Mouse (Mus musculus) C2C12 (cell line): ENCODE data around the gene Reln. TPM values are rescaled to one million over a fixed set of nuclear protein-coding genes. Genes with fewer than 3 reads are reported as not detected.

Experiments
- H3K27me3 ChIP-seq: one replicate; pipeline ENCODE4 v1.6.1; 2011; ENCODE audit not compliant: control insufficient read depth, insufficient read depth, insufficient read length
- H3K36me3 ChIP-seq: one replicate; pipeline ENCODE4 v1.6.1; 2011; ENCODE audit not compliant: control insufficient read depth, insufficient read depth
- H3K4me3 ChIP-seq: one replicate; pipeline ENCODE4 v1.5.1; 2011; ENCODE audit warnings: mild to moderate bottlenecking, control low read depth; ENCODE audit not compliant: poor library complexity, insufficient read depth, severe bottlenecking
- H3K79me2 ChIP-seq: one replicate; pipeline ENCODE4 v1.6.1; 2011; ENCODE audit not compliant: control insufficient read depth, insufficient read depth
- H3K79me3 ChIP-seq: one replicate; pipeline ENCODE4 v1.6.1; 2011; ENCODE audit warnings: low read depth, control low read depth
- H3ac ChIP-seq: one replicate; pipeline ENCODE3; 2011; ENCODE audit warnings: low read depth; ENCODE audit not compliant: control insufficient read depth, insufficient read length
- CEBPB ChIP-seq: IDR thresholded peaks from one replicate; pipeline ENCODE4 v1.6.1; 2011; ENCODE audit warnings: low read depth, mild to moderate bottlenecking, control low read depth, moderate library complexity
- CTCF ChIP-seq: IDR thresholded peaks from one replicate; pipeline ENCODE4 v1.5.1; 2011; ENCODE audit not compliant: control insufficient read depth, insufficient read depth, insufficient read length
- FOSL1 ChIP-seq: IDR thresholded peaks from one replicate; pipeline ENCODE4 v1.8.0; 2011; ENCODE audit warnings: mild to moderate bottlenecking, low read length; ENCODE audit not compliant: poor library complexity, insufficient read depth, severe bottlenecking
- MAX ChIP-seq: IDR thresholded peaks from one replicate; pipeline ENCODE4 v1.6.1; 2011; ENCODE audit warnings: mild to moderate bottlenecking, control low read depth
- MYOD1 ChIP-seq: IDR thresholded peaks from one replicate; pipeline ENCODE4 v1.6.1; 2011; ENCODE audit warnings: low read depth; ENCODE audit not compliant: control insufficient read depth, insufficient read length
- MYOG ChIP-seq: IDR thresholded peaks from one replicate; pipeline ENCODE4 v1.6.1; 2011; ENCODE audit not compliant: control insufficient read depth, insufficient read length; ENCODE audit errors: extremely low read depth
- USF1 ChIP-seq: IDR thresholded peaks from one replicate; pipeline ENCODE4 v1.6.1; 2011; ENCODE audit warnings: low read depth, mild to moderate bottlenecking, control low read depth, moderate library complexity
- polyA plus RNA-seq: library from polyadenylated mRNA; unstranded; fragments of >200 nt; fragmentation: generic; extraction: Trizol; gene quantifications from one replicate; pipeline ENCODE4 v1.2.1, GENCODE M21; 2012; ENCODE audit warnings: missing spikeins

The Reln gene
- polyA plus RNA-seq, 1 experiment, result not detected

GRCm38 (mm10) chr5:22315990-22316389 lies 28.5 kb downstream of the Reln start:
- H3K4me3 ChIP-seq, result no peak overlapping the region
- no peak overlapping the region for H3ac ChIP-seq
- H3K27me3 ChIP-seq, result no peaks in the 10 kb centered on the region
- no peaks in the 10 kb centered on the region for H3K36me3 ChIP-seq
- TF ChIP-seq USF1, result no peak
- TF ChIP-seq MYOD1, result no peak
- TF ChIP-seq MAX, result no peak
- H3K79me3 ChIP-seq, result no peaks in the 10 kb centered on the region
- no peaks in the 10 kb centered on the region for H3K79me2 ChIP-seq

- Histone ChIP-seq H3ac (no peak overlapping the region), H3K27me3 (no peaks in the 10 kb centered on the region), H3K79me2 (no peaks in the 10 kb centered on the region), H3K36me3 (no peaks in the 10 kb centered on the region), H3K79me3 (no peaks in the 10 kb centered on the region), H3K4me3 (no peak overlapping the region)
- TF ChIP-seq CEBPB (no peak), MYOG (no peak), USF1 (no peak), MYOD1 (no peak), MAX (no peak), CTCF (no peak), FOSL1 (no peak)
These were observed 31.5 kb downstream of the Reln start for GRCm38 (mm10) chr5:22312995-22313394.

- no peaks in the 10 kb centered on the region for H3K79me2 ChIP-seq
- no peak overlapping the region for H3K4me3 ChIP-seq
- no peaks in the 10 kb centered on the region for H3K79me3 ChIP-seq
- H3K36me3 ChIP-seq, result no peaks in the 10 kb centered on the region
- no peak overlapping the region for H3ac ChIP-seq
- TF ChIP-seq CEBPB (no peak), FOSL1 (no peak), MYOD1 (no peak), USF1 (no peak), MAX (no peak), CTCF (no peak), MYOG (no peak)
- H3K27me3 ChIP-seq, result no peaks in the 10 kb centered on the region
These were observed 33.5 kb downstream of the Reln start for GRCm38 (mm10) chr5:22311046-22311445.

DNA sequence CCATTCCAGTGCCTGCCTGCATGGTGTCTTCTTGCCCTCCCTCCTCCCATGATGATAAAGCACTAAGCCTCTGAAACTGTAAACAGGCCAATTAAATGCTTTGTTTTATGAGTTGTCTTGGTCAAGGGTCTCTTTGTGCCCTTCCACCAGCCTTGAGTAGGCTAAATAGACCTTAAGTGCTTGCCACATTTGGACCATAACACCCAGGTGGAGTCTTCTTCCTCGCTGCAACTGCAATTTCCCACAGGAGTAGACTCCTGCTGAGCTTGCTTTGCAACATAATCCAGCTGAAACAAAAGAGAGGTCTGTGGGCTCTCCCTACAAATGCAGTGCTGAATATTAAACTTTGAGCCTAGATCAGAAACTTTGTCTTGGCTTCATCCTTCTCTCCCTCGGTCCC lies 35.5 kb downstream of the Reln start:
- no peaks in the 10 kb centered on the region for H3K79me3 ChIP-seq
- no peak overlapping the region for H3K4me3 ChIP-seq
- no peaks in the 10 kb centered on the region for H3K79me2 ChIP-seq
- TF ChIP-seq CEBPB (no peak), MYOG (no peak), MYOD1 (no peak), CTCF (no peak)
- H3ac ChIP-seq, result no peak overlapping the region
- no peaks in the 10 kb centered on the region for H3K36me3 ChIP-seq
- H3K27me3 ChIP-seq, result no peaks in the 10 kb centered on the region

GRCm38 (mm10) chr5:22307853-22308252 lies 36.6 kb downstream of the Reln start:
- H3K4me3 ChIP-seq, result no peak overlapping the region
- H3K79me2 ChIP-seq, result no peaks in the 10 kb centered on the region
- no peak for TF ChIP-seq MAX
- TF ChIP-seq USF1, result no peak
- TF ChIP-seq MYOD1, result no peak
- no peak for TF ChIP-seq CEBPB
- TF ChIP-seq MYOG, result no peak
- TF ChIP-seq CTCF, result no peak
- no peak for TF ChIP-seq FOSL1
- no peaks in the 10 kb centered on the region for H3K27me3 ChIP-seq
- H3ac ChIP-seq, result no peak overlapping the region
- H3K79me3 ChIP-seq, result no peaks in the 10 kb centered on the region
- no peaks in the 10 kb centered on the region for H3K36me3 ChIP-seq

DNA sequence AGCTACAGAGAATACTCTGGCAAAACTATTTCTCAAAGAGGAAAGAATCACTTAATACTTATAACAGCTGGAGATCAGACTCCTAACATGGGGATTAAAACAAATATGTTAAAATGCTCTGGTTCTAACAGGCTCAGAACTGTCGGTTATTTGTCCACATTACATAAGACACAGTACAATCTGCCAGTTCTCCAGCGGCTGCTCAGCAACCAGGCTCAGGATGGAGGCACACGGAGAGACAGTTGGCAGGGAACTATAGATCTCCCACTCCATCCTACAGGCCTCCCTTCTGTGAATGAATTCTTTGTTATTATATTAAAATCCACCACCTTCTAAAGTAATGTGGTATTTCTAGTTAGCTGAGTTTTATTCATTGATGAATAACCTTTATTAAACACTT lies 37.4 kb downstream of the Reln start:
- Histone ChIP-seq H3K79me3 (no peaks in the 10 kb centered on the region), H3K4me3 (no peak overlapping the region), H3K36me3 (no peaks in the 10 kb centered on the region), H3K27me3 (no peaks in the 10 kb centered on the region), H3ac (no peak overlapping the region), H3K79me2 (no peaks in the 10 kb centered on the region)
- no peak for TF ChIP-seq MYOD1
- no peak for TF ChIP-seq CTCF
- no peak for TF ChIP-seq MYOG
- TF ChIP-seq FOSL1, result no peak
- no peak for TF ChIP-seq MAX
- TF ChIP-seq USF1, result no peak
- TF ChIP-seq CEBPB, result no peak
